Mouse (Mus musculus) bone marrow, adult 2 months (tissue): Measurements from ENCODE around the gene Lypd6.

Experiments used
- CTCF ChIP-seq: fragments of 200-500 bp; IDR thresholded peaks from 2 replicates; pipeline ENCODE4 v1.5.1; 2011; ENCODE audit warnings: low read length, control low read depth; ENCODE audit not compliant: control insufficient read depth, insufficient read depth
- POLR2A ChIP-seq: fragments of 200-500 bp; IDR thresholded peaks from 2 replicates; pipeline ENCODE4 v1.6.1; 2011; ENCODE audit warnings: low read depth, mild to moderate bottlenecking, control low read depth, low read length, borderline replicate concordance; ENCODE audit not compliant: control insufficient read depth

DNA sequence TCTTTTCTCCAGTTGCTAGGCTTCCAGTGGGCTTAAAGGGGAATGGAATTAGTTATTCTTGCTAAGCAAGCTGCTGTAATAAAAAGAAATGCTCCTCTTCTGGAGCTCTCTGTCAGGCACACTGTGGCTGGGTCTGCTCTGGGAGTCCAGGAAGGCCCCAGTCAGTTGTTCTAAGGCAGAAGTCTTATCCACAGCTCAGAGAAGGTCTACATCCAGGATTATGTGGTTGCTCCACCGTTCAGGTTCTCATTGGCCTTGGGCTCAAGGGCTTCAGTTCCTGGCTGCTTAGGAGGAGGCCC, 34.9 kb downstream of the Lypd6 start:
- TF ChIP-seq CTCF (no peak), POLR2A (no peak)
